Mouse (Mus musculus) myocyte (in vitro differentiated cells): Measurements from ENCODE around the gene 2010003K11Rik.

Source experiments
- E2F4 ChIP-seq: IDR thresholded peaks from one replicate; pipeline ENCODE4 v1.6.1; 2011; ENCODE audit warnings: mild to moderate bottlenecking, control low read depth, moderate library complexity; ENCODE audit not compliant: insufficient read depth
- POLR2A ChIP-seq: IDR thresholded peaks from one replicate; pipeline ENCODE4 v1.6.1; 2011; ENCODE audit warnings: low read depth, mild to moderate bottlenecking, control low read depth, moderate library complexity; ENCODE audit not compliant: insufficient read length

GRCm38 (mm10) chr19:4474739-4475138 is 23.6 kb downstream of the 2010003K11Rik start:
- no peak for TF ChIP-seq E2F4
- TF ChIP-seq POLR2A, result no peak
